Mouse (Mus musculus) midbrain, postnatal 0 days (tissue): ENCODE measurements at regions not wholly inside any gene's neighbourhood (a gene's known extent, or its start where the extent isn't known, plus 50 kb on each side); places are given as distances from the start of the nearest gene placed in this dataset.

ENCODE experiments used
- ATAC-seq: fragments of 200-750 bp; cut with Nextera tagmentation; 2 replicates; pipeline ENCODE4 v1.8.0; 2017; ENCODE audit warnings: moderate number of reproducible peaks, mild to moderate bottlenecking, moderate TSS enrichment, moderate library complexity; ENCODE audit not compliant: low FRiP score
- DNase-seq: peaks from one replicate; pipeline ENCODE4 v3.0.0-alpha.2; 2015; ENCODE audit warnings: low spot score
- H3K27ac ChIP-seq: fragments of 300-500 bp; sonication (generic); 2 replicates; pipeline ENCODE4 v1.5.1; 2014; ENCODE audit warnings: low read depth, mild to moderate bottlenecking, low read length, mixed read lengths
- H3K27me3 ChIP-seq: fragments of 300-500 bp; sonication (generic); 2 replicates; pipeline ENCODE4 v1.6.1; 2014; ENCODE audit warnings: low read length, control low read depth, mixed read lengths; ENCODE audit not compliant: insufficient read depth
- H3K36me3 ChIP-seq: fragments of 300-500 bp; sonication (generic); 2 replicates; pipeline ENCODE4 v1.6.1; 2014; ENCODE audit warnings: low read length, control low read depth, mixed read lengths; ENCODE audit not compliant: insufficient read depth
- H3K4me1 ChIP-seq: fragments of 300-500 bp; sonication (generic); 2 replicates; pipeline ENCODE4 v1.6.1; 2014; ENCODE audit warnings: mild to moderate bottlenecking, control low read depth, antibody characterized with exemption, low read length, mixed read lengths; ENCODE audit not compliant: insufficient read depth
- H3K4me2 ChIP-seq: fragments of 300-500 bp; sonication (generic); 2 replicates; pipeline ENCODE4 v1.6.1; 2014; ENCODE audit warnings: low read depth, mild to moderate bottlenecking, low read length, mixed read lengths; ENCODE audit not compliant: poor library complexity, severe bottlenecking
- H3K4me3 ChIP-seq: fragments of 300-500 bp; sonication (generic); 2 replicates; pipeline ENCODE4 v1.5.1; 2014; ENCODE audit warnings: low read depth, mild to moderate bottlenecking, low read length, moderate library complexity
- H3K9ac ChIP-seq: fragments of 300-500 bp; sonication (generic); replicated peaks from 2 replicates; pipeline ENCODE4 v1.6.1; 2014; ENCODE audit warnings: mild to moderate bottlenecking, low read length, moderate library complexity, mixed read lengths; ENCODE audit not compliant: poor library complexity, severe bottlenecking
- H3K9me3 ChIP-seq: fragments of 300-500 bp; sonication (generic); 2 replicates; pipeline ENCODE4 v1.6.1; 2016; ENCODE audit warnings: low read length, control low read depth
- CTCF ChIP-seq: IDR thresholded peaks from 2 replicates; pipeline ENCODE4 v1.5.1; 2016; ENCODE audit warnings: antibody characterized with exemption, mild to moderate bottlenecking
- WGBS: fragments of 180-500 bp; shearing (Covaris S2); extraction: QIAGEN DNeasy Blood & Tissue Kit; methylation state at CpG from one replicate; pipeline ENCODE4 v1.1.7; 2014; 5-methylcytosine and 5-hydroxymethylcytosine counted together

DNA sequence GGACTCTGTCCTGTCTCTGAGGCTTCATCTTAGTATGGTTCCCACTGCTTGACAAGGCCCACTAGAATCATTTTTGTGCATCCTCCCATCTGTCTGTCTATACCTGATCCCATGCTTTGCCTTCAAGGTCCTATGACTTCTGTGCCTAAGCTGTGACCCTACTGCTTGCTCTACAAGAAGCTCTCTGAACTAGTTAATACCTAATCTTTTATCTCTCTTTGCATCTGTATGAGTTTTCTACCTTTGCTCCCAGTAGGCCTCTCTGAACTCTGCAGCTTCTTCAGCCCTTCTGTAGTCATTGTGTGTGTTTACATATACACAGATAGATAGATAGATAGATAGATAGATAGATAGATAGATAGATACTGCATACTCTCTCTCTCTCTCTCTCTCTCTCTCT, 279.1 kb upstream of the Pfn2 start:
- Histone ChIP-seq H3K27ac (no peak overlapping the region), H3K27me3 (no peaks in the 10 kb centered on the region), H3K36me3 (no peaks in the 10 kb centered on the region), H3K4me3 (no peak overlapping the region), H3K4me1 (no peaks in the 10 kb centered on the region), H3K4me2 (no peak overlapping the region), H3K9ac (no peak overlapping the region), H3K9me3 (no peaks in the 10 kb centered on the region)
- no peak for DNase-seq
- TF ChIP-seq CTCF: no peak
- no peak for ATAC-seq

DNA sequence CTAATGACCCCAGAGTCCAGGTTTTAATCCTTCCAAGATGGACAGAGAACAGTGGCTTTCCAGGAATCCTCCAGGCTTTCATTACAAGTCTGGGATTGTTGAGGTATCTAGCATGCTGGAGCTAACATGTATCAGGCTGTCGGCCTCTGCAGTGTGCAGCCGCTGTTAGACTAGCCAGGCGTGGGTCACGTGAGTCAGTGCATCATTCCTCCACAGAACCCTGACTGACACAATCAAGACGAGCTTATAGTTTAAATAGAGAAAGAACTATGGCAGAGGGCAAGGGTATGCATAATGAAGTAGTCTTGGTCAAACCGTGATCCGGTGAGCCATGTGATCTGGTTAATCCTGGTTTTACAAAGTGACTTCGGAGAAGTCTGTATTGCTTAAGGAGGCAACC, 280.2 kb upstream of the Pfn2 start:
- 35% methylated on average over 8 of the region's 8 CpGs for WGBS
- Histone ChIP-seq H3K4me3 (no peak overlapping the region), H3K36me3 (no peaks in the 10 kb centered on the region), H3K4me2 (no peak overlapping the region), H3K9me3 (no peaks in the 10 kb centered on the region), H3K4me1 (no peaks in the 10 kb centered on the region), H3K27me3 (no peaks in the 10 kb centered on the region), H3K9ac (no peak overlapping the region), H3K27ac (no peak overlapping the region)
- no peak for TF ChIP-seq CTCF
- ATAC-seq (no peak), DNase-seq (no peak)

DNA sequence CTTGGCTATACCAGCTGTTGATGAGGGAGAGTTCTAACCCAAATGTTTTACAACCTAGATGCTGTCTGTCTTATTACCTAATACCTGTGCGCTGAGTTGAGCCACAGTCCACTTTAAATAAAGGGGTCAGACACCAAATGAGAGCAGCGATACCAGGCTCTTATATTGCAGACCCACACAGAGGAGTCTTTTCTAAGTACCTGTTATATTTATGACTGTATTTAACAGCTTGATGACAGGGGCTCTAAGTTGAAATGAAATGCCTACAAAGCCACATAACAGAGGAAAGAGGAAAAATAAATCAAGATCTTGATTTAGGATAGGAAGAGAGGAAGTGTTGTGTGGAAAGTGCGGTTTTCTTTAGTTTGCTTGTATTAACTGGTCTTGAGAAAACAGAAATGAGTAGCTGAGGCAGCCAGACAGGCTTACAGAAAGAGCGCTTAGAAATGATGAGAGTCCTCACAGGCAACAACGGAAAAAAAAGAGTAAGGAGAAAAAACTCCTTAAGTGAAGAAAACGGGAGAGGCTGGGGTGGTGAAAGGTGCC, 281.6 kb upstream of the Pfn2 start:
- ATAC-seq: no peak

DNA sequence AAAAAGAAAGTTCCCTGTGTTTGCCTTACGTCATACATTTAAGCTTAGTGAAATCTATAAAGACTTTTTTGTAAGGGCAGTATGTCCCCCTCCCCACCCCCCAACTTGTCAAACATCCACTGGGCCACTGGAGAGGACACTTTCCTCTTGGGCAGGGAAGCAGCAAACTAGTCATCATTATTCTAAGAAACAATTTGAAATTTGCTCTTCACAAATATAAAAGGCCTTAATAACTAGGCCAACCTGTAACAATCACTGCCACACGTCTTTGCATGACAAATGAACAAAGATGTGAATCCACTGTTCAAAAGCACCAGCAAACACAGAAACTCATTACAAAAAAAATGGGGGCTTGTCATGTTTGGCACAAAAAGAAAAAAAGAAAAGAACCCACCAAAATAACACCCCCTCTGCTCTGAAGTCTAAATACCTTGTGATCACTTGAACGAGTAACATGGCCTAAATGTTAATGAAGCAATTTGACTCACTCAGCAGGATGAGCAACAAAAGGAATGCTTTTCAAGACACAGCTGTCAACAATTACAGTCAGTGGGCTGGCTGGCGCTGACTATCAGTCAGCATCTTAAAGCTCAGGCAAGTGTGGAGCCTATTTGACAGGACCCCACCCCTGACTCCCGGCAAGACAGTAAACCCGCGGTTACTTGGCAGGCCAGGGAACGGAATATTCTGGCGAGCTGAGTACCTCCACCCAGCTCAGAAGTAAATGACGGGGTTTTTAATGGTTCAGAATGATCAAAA, 278.7 kb upstream of the Tsc22d2 start:
- WGBS: 27% methylated on average over 10 of the region's 10 CpGs
- ATAC-seq: no peak
- H3K4me1 ChIP-seq: no peaks in the 10 kb centered on the region
- no peak overlapping the region for H3K9ac ChIP-seq
- no peak overlapping the region for H3K4me2 ChIP-seq
- no peaks in the 10 kb centered on the region for H3K36me3 ChIP-seq
- TF ChIP-seq CTCF: no peak
- DNase-seq: peak; percentile 48
- no peak overlapping the region for H3K27ac ChIP-seq
- no peaks in the 10 kb centered on the region for H3K27me3 ChIP-seq
- no peaks in the 10 kb centered on the region for H3K9me3 ChIP-seq
- no peak overlapping the region for H3K4me3 ChIP-seq

More for the DNA sequence above, 281.6 kb upstream of the Pfn2 start:
- H3K27ac ChIP-seq: no peak overlapping the region
- H3K9ac ChIP-seq: no peak overlapping the region
- no peak for DNase-seq
- H3K27me3 ChIP-seq: no peaks in the 10 kb centered on the region
- 68% methylated on average over 6 of the region's 6 CpGs for WGBS
- H3K4me3 ChIP-seq: no peak overlapping the region
- TF ChIP-seq CTCF: no peak
- no peaks in the 10 kb centered on the region for H3K4me1 ChIP-seq
- no peak overlapping the region for H3K4me2 ChIP-seq
- no peaks in the 10 kb centered on the region for H3K36me3 ChIP-seq
- no peaks in the 10 kb centered on the region for H3K9me3 ChIP-seq

DNA sequence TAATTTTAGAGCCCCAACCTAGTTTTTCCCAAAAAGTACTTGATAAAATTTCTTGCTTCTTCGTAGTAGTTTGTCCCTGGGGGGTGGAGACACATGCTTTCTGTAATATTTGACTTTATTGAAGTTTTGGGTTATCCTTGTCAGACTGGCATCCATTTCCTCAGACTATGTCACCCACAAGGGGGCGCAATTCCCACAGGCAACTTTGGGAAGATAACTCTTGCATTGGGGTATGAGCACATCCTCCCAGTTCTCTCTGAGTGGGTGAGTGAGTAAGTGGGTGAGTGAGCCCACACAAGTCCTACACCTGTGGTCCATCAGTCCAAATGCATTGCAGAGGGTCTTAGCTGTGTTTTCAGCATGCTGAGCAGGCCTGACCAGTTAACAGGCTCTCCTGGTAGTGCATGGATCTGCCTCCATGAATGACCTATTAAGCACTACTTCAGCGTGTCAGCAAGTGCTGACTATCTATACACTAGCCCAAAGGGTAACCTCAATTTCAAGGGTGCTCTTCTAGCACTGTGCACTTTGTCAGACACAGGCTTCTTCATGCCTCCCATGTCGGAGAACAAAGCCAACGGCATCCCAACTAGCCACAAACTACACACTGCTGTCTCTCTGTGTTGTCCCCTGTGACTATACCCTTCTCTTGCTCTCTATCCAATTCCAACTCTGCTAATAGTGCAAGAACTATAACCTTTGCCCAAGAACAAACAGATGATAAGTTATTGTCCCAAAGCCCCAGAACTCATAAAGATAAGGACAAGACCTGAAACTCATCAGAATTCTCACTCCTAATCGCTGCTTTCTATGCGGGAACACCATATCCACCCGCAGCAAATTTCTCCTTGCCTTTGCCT, 275.6 kb upstream of the Tsc22d2 start:
- Histone ChIP-seq H3K9me3 (no peaks in the 10 kb centered on the region), H3K4me2 (no peak overlapping the region), H3K4me1 (no peaks in the 10 kb centered on the region), H3K27ac (no peak overlapping the region), H3K4me3 (no peak overlapping the region), H3K9ac (no peak overlapping the region), H3K36me3 (no peaks in the 10 kb centered on the region), H3K27me3 (no peaks in the 10 kb centered on the region)
- no peak for DNase-seq
- WGBS: 76% methylated on average over 8 of the region's 8 CpGs
- TF ChIP-seq CTCF: peak; percentile 66
- no peak for ATAC-seq

DNA sequence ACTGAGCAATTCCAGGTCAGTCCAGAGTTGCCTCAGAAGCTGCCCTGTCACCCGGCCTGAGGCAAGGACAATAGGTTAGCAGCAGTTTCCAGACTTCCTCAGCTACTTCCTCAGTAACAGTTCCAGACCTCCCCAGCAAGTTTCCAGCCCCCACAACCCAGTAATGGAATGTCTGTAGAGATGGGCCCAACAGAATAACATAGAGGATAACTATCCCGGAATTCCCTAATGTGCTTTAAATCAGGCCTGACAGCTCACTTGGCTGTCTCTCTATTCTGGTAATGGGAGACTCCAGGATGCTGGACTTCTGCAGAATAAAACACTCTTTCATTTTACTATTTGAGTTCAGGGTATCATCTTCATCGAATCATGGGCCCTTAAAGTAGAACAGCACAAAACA, 268.4 kb upstream of the Tsc22d2 start:
- Histone ChIP-seq H3K27ac (no peak overlapping the region), H3K36me3 (no peaks in the 10 kb centered on the region), H3K9me3 (no peaks in the 10 kb centered on the region), H3K9ac (no peak overlapping the region), H3K4me3 (no peak overlapping the region), H3K4me1 (no peaks in the 10 kb centered on the region), H3K27me3 (no peaks in the 10 kb centered on the region), H3K4me2 (no peak overlapping the region)
- no peak for ATAC-seq
- TF ChIP-seq CTCF: no peak
- DNase-seq: no peak
- WGBS: 74% methylated on average over 3 of the region's 3 CpGs
